Mouse (Mus musculus): Measurements from ENCODE around the gene Adcy5. TPM values are rescaled to one million over a fixed set of nuclear protein-coding genes. Genes with fewer than 3 reads are reported as not detected.

Gene Adcy5
- polyA plus RNA-seq, 1 experiment from 2014 or later = 1.4 TPM

DNA sequence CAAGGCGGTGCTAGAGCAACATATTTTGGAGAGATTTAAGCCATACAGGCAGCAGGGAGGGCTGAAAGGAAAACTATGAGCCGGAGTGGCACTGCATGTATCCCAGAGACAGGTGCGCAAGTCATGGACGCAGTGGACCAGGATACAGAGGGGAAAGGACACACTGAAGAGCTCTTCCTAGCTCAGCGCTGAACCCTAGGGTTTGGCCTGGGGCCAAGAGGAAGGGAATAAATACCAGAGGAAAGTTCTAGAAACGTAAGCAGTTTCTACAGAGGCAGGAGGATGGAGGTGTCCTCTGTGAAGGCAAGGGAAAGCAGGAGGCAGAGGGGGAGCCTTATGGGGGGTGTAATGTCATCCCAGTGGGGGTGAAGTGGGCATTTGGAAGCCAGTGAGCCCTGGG, 97.0 kb downstream of the Adcy5 start:
- Histone ChIP-seq H3K4me3 (ENCODE audit: low read depth, low read length) (no peak overlapping the region), H3K27ac (replicated peaks; ENCODE audit: low read depth, low read length) (no peak overlapping the region), H3K4me1 (ENCODE audit: control insufficient read depth, insufficient read depth, low read length) (no peaks in the 10 kb centered on the region), H3K9ac (replicated peaks; ENCODE audit: low read length) (no peak overlapping the region), H3K36me3 (replicated peaks; ENCODE audit: control insufficient read depth, insufficient read depth, low read depth, low read length) (no peaks in the 10 kb centered on the region), H3K9me3 (replicated peaks; ENCODE audit: control insufficient read depth, low read length) (no peaks in the 10 kb centered on the region), H3K27me3 (ENCODE audit: control insufficient read depth, insufficient read depth, low read length) (no peaks in the 10 kb centered on the region), H3K4me2 (ENCODE audit: low read depth, low read length) (no peak overlapping the region)
- DNase-seq (ENCODE audit: low spot score) (no peak), ATAC-seq (replicated peaks; ENCODE audit: insufficient number of reproducible peaks, low FRiP score, low TSS enrichment, low read depth) (no peak)
- WGBS = 92% methylated on average over 6 of the region's 6 CpGs

DNA sequence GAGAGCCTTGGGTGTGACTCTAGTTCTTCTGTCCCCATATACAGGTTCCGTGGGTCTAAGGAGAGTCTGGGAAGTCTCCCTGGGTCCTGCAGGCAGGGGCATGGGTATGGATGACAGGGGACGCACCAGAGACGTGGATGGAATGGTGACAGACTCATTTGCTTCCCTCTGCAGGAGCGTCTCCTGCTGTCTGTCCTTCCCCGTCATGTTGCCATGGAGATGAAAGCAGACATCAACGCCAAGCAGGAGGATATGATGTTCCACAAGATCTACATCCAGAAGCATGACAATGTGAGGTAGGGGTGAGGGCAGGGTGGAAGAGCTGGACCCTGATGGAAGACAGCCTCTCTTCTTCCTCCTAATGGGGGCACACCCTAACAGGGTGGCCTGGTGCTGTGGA, 98.3 kb downstream of the Adcy5 start:
- Histone ChIP-seq H3K36me3 (replicated peaks; ENCODE audit: control insufficient read depth, insufficient read depth, low read depth, low read length) (no peaks in the 10 kb centered on the region), H3K4me3 (ENCODE audit: low read depth, low read length) (no peak overlapping the region), H3K27ac (replicated peaks; ENCODE audit: low read depth, low read length) (no peak overlapping the region), H3K4me2 (ENCODE audit: low read depth, low read length) (no peak overlapping the region), H3K9me3 (replicated peaks; ENCODE audit: control insufficient read depth, low read length) (no peaks in the 10 kb centered on the region), H3K9ac (replicated peaks; ENCODE audit: low read length) (no peak overlapping the region), H3K27me3 (ENCODE audit: control insufficient read depth, insufficient read depth, low read length) (no peaks in the 10 kb centered on the region), H3K4me1 (ENCODE audit: control insufficient read depth, insufficient read depth, low read length) (no peaks in the 10 kb centered on the region)
- ATAC-seq (replicated peaks; ENCODE audit: insufficient number of reproducible peaks, low FRiP score, low TSS enrichment, low read depth) (no peak), DNase-seq (ENCODE audit: low spot score) (no peak)
- 69% methylated on average over 6 of the region's 6 CpGs for WGBS

DNA sequence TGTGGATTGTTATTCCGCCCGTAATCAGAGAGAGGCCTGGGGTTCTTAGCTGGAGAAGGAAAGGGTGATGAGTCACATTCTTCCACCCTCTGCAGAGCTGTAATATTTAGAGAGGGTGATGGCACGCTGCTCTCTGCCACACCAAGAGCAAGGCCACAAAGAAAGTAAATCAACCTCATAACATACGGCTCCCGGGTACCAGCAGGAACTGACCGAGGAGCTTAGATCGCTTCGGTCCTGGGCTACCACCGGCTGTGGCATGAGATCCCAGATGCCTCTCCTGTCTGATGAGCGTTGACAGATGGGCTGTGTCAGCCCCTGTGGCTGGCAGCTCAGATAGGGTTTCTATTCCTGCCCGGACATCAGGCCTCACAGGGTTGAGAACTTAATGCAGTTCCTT, 101.3 kb downstream of the Adcy5 start:
- H3K9me3 ChIP-seq (replicated peaks; ENCODE audit: control insufficient read depth, low read length) = no peaks in the 10 kb centered on the region
- H3K9ac ChIP-seq (replicated peaks; ENCODE audit: low read length) = no peak overlapping the region
- no peak for DNase-seq (ENCODE audit: low spot score)
- H3K4me2 ChIP-seq (ENCODE audit: low read depth, low read length) = no peak overlapping the region
- no peak overlapping the region for H3K27ac ChIP-seq (replicated peaks; ENCODE audit: low read depth, low read length)
- no peaks in the 10 kb centered on the region for H3K36me3 ChIP-seq (replicated peaks; ENCODE audit: control insufficient read depth, insufficient read depth, low read depth, low read length)
- H3K27me3 ChIP-seq (ENCODE audit: control insufficient read depth, insufficient read depth, low read length) = no peaks in the 10 kb centered on the region
- 77% methylated on average over 9 of the region's 11 CpGs for WGBS
- ATAC-seq (replicated peaks; ENCODE audit: insufficient number of reproducible peaks, low FRiP score, low TSS enrichment, low read depth) = no peak
- H3K4me3 ChIP-seq (ENCODE audit: low read depth, low read length) = no peak overlapping the region
- H3K4me1 ChIP-seq (ENCODE audit: control insufficient read depth, insufficient read depth, low read length) = no peaks in the 10 kb centered on the region

DNA sequence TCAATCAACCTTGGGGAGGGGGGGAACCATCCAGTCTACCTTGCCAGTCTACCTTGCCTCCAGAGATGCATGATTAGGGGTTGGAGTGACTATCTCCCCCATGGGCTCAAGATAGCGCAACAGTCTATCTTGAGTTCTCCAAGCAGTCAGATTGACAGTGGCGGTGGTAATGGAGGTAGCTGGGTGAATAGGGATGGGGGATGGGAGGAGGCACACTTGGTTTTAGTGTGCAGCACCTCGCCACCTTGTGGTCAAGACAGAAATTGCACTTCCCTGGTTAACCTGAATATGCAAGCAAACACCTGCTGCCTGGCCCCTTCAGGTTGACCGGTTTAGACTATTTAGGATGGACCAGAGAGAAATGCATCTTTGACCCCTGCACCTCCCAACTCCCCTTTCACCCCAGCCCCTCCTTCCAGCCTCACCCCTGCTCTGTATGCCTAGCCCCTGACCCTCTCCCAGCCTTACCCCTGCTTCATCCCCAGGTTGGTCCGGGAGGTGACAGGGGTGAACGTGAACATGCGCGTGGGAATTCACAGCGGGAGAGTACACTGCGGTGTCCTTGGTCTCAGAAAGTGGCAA, 115.8 kb downstream of the Adcy5 start:
- Histone ChIP-seq H3K9ac (replicated peaks; ENCODE audit: low read length) (no peak overlapping the region), H3K4me2 (ENCODE audit: low read depth, low read length) (no peak overlapping the region), H3K27ac (replicated peaks; ENCODE audit: low read depth, low read length) (no peak overlapping the region), H3K9me3 (replicated peaks; ENCODE audit: control insufficient read depth, low read length) (no peaks in the 10 kb centered on the region), H3K4me1 (ENCODE audit: control insufficient read depth, insufficient read depth, low read length) (no peaks in the 10 kb centered on the region), H3K27me3 (ENCODE audit: control insufficient read depth, insufficient read depth, low read length) (no peaks in the 10 kb centered on the region), H3K36me3 (replicated peaks; ENCODE audit: control insufficient read depth, insufficient read depth, low read depth, low read length) (no peaks in the 10 kb centered on the region), H3K4me3 (ENCODE audit: low read depth, low read length) (no peak overlapping the region)
- peak; percentile 29; the same call in 1 of the 2 replicates for ATAC-seq (replicated peaks; ENCODE audit: insufficient number of reproducible peaks, low FRiP score, low TSS enrichment, low read depth)
- DNase-seq (ENCODE audit: low spot score) = peak; percentile 94
- 32% methylated on average over 10 of the region's 10 CpGs for WGBS

DNA sequence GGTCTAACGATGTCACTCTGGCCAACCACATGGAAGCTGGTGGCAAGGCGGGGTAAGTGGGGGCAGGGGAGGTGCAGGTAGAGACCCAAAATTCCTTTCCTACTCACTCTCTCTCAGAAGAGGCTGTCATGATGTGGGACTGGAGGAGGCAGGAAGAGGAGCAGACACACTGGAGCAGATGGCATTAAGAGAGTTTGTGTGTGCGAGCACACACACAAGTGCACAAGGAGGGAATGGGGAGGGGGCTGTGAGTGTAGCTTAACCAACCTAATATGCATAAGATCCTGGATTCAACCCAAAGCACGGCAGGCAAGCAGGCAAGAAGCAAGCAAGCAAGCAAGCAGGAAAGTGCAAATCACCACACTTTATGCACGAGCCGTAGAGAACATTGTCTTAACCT, 116.3 kb downstream of the Adcy5 start:
- no peak overlapping the region for H3K4me3 ChIP-seq (ENCODE audit: low read depth, low read length)
- H3K4me2 ChIP-seq (ENCODE audit: low read depth, low read length) = no peak overlapping the region
- ATAC-seq (replicated peaks; ENCODE audit: insufficient number of reproducible peaks, low FRiP score, low TSS enrichment, low read depth) (no peak), DNase-seq (ENCODE audit: low spot score) (no peak)
- no peaks in the 10 kb centered on the region for H3K36me3 ChIP-seq (replicated peaks; ENCODE audit: control insufficient read depth, insufficient read depth, low read depth, low read length)
- no peaks in the 10 kb centered on the region for H3K27me3 ChIP-seq (ENCODE audit: control insufficient read depth, insufficient read depth, low read length)
- whole genome bisulfite sequencing = 77% methylated on average over 6 of the region's 6 CpGs
- H3K4me1 ChIP-seq (ENCODE audit: control insufficient read depth, insufficient read depth, low read length) = no peaks in the 10 kb centered on the region
- no peak overlapping the region for H3K9ac ChIP-seq (replicated peaks; ENCODE audit: low read length)
- no peak overlapping the region for H3K27ac ChIP-seq (replicated peaks; ENCODE audit: low read depth, low read length)
- H3K9me3 ChIP-seq (replicated peaks; ENCODE audit: control insufficient read depth, low read length) = no peaks in the 10 kb centered on the region

DNA sequence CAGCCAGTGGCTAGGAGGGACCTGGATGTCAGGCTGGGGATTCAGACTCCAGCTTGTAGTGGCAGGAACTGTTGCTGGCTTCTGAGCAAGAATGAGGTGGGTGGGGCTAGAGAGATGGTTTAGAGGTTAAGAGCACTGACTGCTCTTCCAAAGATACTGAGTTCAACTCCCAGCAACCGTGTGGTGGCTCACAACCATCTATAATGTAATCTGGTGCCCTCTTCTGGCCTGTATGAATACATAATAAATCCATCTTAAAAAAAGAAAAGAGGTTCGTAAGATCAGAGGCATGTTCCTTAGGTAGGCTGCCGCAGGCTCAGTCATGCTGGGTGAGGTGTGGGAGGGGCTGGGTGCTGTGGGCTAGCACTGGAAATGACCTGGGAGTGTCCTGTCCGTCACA, 116.9 kb downstream of the Adcy5 start:
- Histone ChIP-seq H3K4me1 (ENCODE audit: control insufficient read depth, insufficient read depth, low read length) (no peaks in the 10 kb centered on the region), H3K4me3 (ENCODE audit: low read depth, low read length) (no peak overlapping the region), H3K4me2 (ENCODE audit: low read depth, low read length) (no peak overlapping the region), H3K27me3 (ENCODE audit: control insufficient read depth, insufficient read depth, low read length) (no peaks in the 10 kb centered on the region), H3K9ac (replicated peaks; ENCODE audit: low read length) (no peak overlapping the region), H3K27ac (replicated peaks; ENCODE audit: low read depth, low read length) (no peak overlapping the region), H3K9me3 (replicated peaks; ENCODE audit: control insufficient read depth, low read length) (no peaks in the 10 kb centered on the region), H3K36me3 (replicated peaks; ENCODE audit: control insufficient read depth, insufficient read depth, low read depth, low read length) (no peaks in the 10 kb centered on the region)
- DNase-seq (ENCODE audit: low spot score) = peak; percentile 20
- WGBS = 43% methylated on average over 4 of the region's 4 CpGs
- no peak for ATAC-seq (replicated peaks; ENCODE audit: insufficient number of reproducible peaks, low FRiP score, low TSS enrichment, low read depth)

DNA sequence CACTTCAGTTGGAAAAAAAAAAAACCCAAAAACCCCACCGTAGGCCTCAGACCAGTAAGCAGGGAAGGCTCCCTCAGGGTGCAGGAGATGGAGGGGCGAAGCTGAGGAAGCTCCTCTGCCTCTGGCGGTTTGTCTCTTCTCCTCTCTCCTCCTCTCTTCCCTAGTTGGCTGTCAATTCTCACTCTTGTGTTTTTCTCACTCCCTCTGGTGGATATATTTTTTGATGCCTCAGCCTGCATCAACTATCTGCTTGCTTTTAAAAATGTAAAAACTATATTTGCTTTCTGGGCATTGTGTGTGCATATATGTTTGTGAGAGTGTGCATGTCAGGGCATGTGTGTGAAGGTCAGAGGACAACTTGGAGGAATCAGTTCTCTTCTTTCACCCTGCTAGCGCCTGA, 117.7 kb downstream of the Adcy5 start:
- Histone ChIP-seq H3K9ac (replicated peaks; ENCODE audit: low read length) (no peak overlapping the region), H3K27ac (replicated peaks; ENCODE audit: low read depth, low read length) (no peak overlapping the region), H3K9me3 (replicated peaks; ENCODE audit: control insufficient read depth, low read length) (no peaks in the 10 kb centered on the region), H3K4me3 (ENCODE audit: low read depth, low read length) (no peak overlapping the region), H3K27me3 (ENCODE audit: control insufficient read depth, insufficient read depth, low read length) (no peaks in the 10 kb centered on the region), H3K4me2 (ENCODE audit: low read depth, low read length) (no peak overlapping the region), H3K4me1 (ENCODE audit: control insufficient read depth, insufficient read depth, low read length) (no peaks in the 10 kb centered on the region), H3K36me3 (replicated peaks; ENCODE audit: control insufficient read depth, insufficient read depth, low read depth, low read length) (no peaks in the 10 kb centered on the region)
- no peak for DNase-seq (ENCODE audit: low spot score)
- WGBS = 34% methylated on average over 4 of the region's 4 CpGs
- no peak for ATAC-seq (replicated peaks; ENCODE audit: insufficient number of reproducible peaks, low FRiP score, low TSS enrichment, low read depth)

DNA sequence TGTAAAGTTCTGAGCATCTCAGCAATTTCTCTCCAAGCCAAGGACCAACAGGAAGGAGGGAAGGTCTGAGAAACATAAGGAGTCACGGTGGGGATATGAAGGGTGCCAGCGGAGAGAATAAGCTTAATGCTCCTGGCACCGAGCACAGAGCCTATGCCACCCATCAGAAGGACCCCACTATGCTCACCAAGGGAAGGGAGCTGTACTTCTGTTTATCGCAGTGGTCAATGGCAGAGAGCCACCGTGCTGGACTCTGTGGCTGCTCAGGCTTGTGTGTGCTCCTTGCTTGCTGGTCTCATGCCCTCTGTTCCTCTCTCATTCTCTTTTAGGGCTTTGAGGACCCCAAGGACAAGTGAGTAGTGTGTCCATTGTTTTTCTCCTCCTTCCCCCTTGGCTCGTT, 123.5 kb downstream of the Adcy5 start:
- H3K27me3 ChIP-seq (ENCODE audit: control insufficient read depth, insufficient read depth, low read length) = no peaks in the 10 kb centered on the region
- no peak overlapping the region for H3K9ac ChIP-seq (replicated peaks; ENCODE audit: low read length)
- H3K27ac ChIP-seq (replicated peaks; ENCODE audit: low read depth, low read length) = no peak overlapping the region
- DNase-seq (ENCODE audit: low spot score) (no peak), ATAC-seq (replicated peaks; ENCODE audit: insufficient number of reproducible peaks, low FRiP score, low TSS enrichment, low read depth) (no peak)
- no peaks in the 10 kb centered on the region for H3K36me3 ChIP-seq (replicated peaks; ENCODE audit: control insufficient read depth, insufficient read depth, low read depth, low read length)
- 82% methylated on average over 6 of the region's 6 CpGs for WGBS
- no peak overlapping the region for H3K4me3 ChIP-seq (ENCODE audit: low read depth, low read length)
- H3K9me3 ChIP-seq (replicated peaks; ENCODE audit: control insufficient read depth, low read length) = no peaks in the 10 kb centered on the region
- no peak overlapping the region for H3K4me2 ChIP-seq (ENCODE audit: low read depth, low read length)
- no peaks in the 10 kb centered on the region for H3K4me1 ChIP-seq (ENCODE audit: control insufficient read depth, insufficient read depth, low read length)

All from embryonic facial prominence, embryonic 11.5 days (tissue).